Mouse (Mus musculus): ENCODE measurements at regions not wholly inside any gene's neighbourhood (a gene's known extent, or its start where the extent isn't known, plus 50 kb on each side); places are given as distances from the start of the nearest gene placed in this dataset.

- TF ChIP-seq CTCF (conservative IDR thresholded peaks at IDR 0.05; ENCODE audit: low read length) (no peak), POU5F1 (IDR thresholded peaks at IDR 0.05; ENCODE audit: borderline replicate concordance, low read length) (no peak)
These were observed 79.2 kb upstream of the Ppm1b start for GRCm38 (mm10) chr17:84877176-84877863.

Measured in E14TG2a.4 (cell line).